Mouse (Mus musculus) CH12.LX (cell line): ENCODE results near the gene Medag. TPM values are rescaled to one million over a fixed set of nuclear protein-coding genes. Genes with fewer than 3 reads are reported as not detected.

ENCODE experiments used
- DNase-seq: peaks from one replicate; pipeline ENCODE4 v3.0.0-alpha.2; 2013; ENCODE audit errors: extremely low read depth
- H3K27ac ChIP-seq: 2 replicates; pipeline ENCODE4 v1.5.1; 2012; ENCODE audit warnings: low read depth, mild to moderate bottlenecking, control low read depth, moderate library complexity; ENCODE audit not compliant: insufficient read depth
- H3K27me3 ChIP-seq: replicated peaks from 2 replicates; pipeline ENCODE3; 2012; ENCODE audit warnings: inconsistent platforms
- H3K36me3 ChIP-seq, 2 experiments: replicated peaks in 1 of 2; 2 replicates each; pipeline versions ENCODE3 to v1.6.1; 2012; ENCODE audit warnings: inconsistent platforms in 1 of 2, low read length in 1 of 2, mild to moderate bottlenecking in 1 of 2, mixed read lengths in 1 of 2, moderate library complexity in 1 of 2; ENCODE audit not compliant: control insufficient read depth in 1 of 2, insufficient read depth in 1 of 2
- H3K4me1 ChIP-seq, 2 experiments: 2 replicates each; pipeline ENCODE4 v1.6.1; 2012; ENCODE audit warnings: inconsistent platforms in 1 of 2, moderate library complexity in 1 of 2; ENCODE audit not compliant: insufficient read depth in 2 of 2, control insufficient read depth in 1 of 2
- H3K4me2 ChIP-seq: 2 replicates; pipeline ENCODE4 v1.6.1; 2012; ENCODE audit warnings: low read depth, mild to moderate bottlenecking, control low read depth; ENCODE audit not compliant: poor library complexity, insufficient read depth, severe bottlenecking
- H3K4me3 ChIP-seq, 3 experiments: fragments of 150-350 bp in 1 of 3; sonication (generic) in 1 of 3; replicated peaks in 1 of 3; 2 replicates each; pipeline versions ENCODE3 to v1.5.1; 2011 to 2012; ENCODE audit warnings: low read depth in 2 of 3, low read length in 2 of 3, mild to moderate bottlenecking in 2 of 3, moderate library complexity in 2 of 3, control low read depth in 1 of 3, improper control_type of control experiment in 1 of 3, inconsistent platforms in 1 of 3, mixed read lengths in 1 of 3; ENCODE audit not compliant: poor library complexity in 1 of 3
- H3K79me2 ChIP-seq: replicated peaks from 2 replicates; pipeline ENCODE4 v1.6.1; 2012; ENCODE audit warnings: mild to moderate bottlenecking, moderate library complexity; ENCODE audit not compliant: control insufficient read depth, poor library complexity, insufficient read depth, severe bottlenecking; ENCODE audit errors: extremely low read depth
- H3K9ac ChIP-seq: 2 replicates; pipeline ENCODE4 v1.6.1; 2012; ENCODE audit warnings: low read depth, mild to moderate bottlenecking, control low read depth, moderate library complexity; ENCODE audit not compliant: insufficient read depth
- H3K9me3 ChIP-seq: replicated peaks from 2 replicates; pipeline ENCODE3; 2012; ENCODE audit warnings: low read length, inconsistent platforms, mixed read lengths
- CHD1 ChIP-seq: IDR thresholded peaks from 2 replicates; pipeline ENCODE4 v1.6.1; 2012; ENCODE audit warnings: low read depth, low read length, improper control_type of control experiment, inconsistent platforms
- CHD2 ChIP-seq: IDR thresholded peaks from 2 replicates; pipeline ENCODE4 v1.6.1; 2011; ENCODE audit warnings: low read length, improper control_type of control experiment
- CTCF ChIP-seq, 2 experiments: IDR thresholded peaks in 1 of 2; conservative IDR thresholded peaks in 1 of 2; 2 replicates each; pipeline ENCODE4 v1.5.1; 2011 to 2012; ENCODE audit warnings: low read depth in 2 of 2, low read length in 2 of 2, improper control_type of control experiment in 1 of 2, inconsistent platforms in 1 of 2, mild to moderate bottlenecking in 1 of 2, moderate library complexity in 1 of 2
- E2F4 ChIP-seq: IDR thresholded peaks from 2 replicates; pipeline ENCODE4 v1.6.1; 2011; ENCODE audit warnings: low read depth, low read length, improper control_type of control experiment; ENCODE audit not compliant: insufficient replicate concordance
- ELF1 ChIP-seq: IDR thresholded peaks from 2 replicates; pipeline ENCODE4 v1.6.1; 2014; ENCODE audit warnings: low read depth, mild to moderate bottlenecking, inconsistent platforms, low read length, improper control_type of control experiment
- EP300 ChIP-seq: IDR thresholded peaks from 2 replicates; pipeline ENCODE4 v1.6.1; 2011; ENCODE audit warnings: low read length, improper control_type of control experiment
- GABPA ChIP-seq: IDR thresholded peaks from 2 replicates; pipeline ENCODE4 v1.6.1; 2012; ENCODE audit warnings: low read depth, low read length, improper control_type of control experiment, inconsistent platforms; ENCODE audit not compliant: insufficient replicate concordance
- HCFC1 ChIP-seq: IDR thresholded peaks from 2 replicates; pipeline ENCODE4 v1.6.1; 2012; ENCODE audit warnings: low read depth, mild to moderate bottlenecking, inconsistent platforms, low read length, improper control_type of control experiment
- IRF4 ChIP-seq: IDR thresholded peaks from 2 replicates; pipeline ENCODE4 v1.6.1; 2014; ENCODE audit warnings: low read depth, mild to moderate bottlenecking, inconsistent platforms, low read length, improper control_type of control experiment
- JUND ChIP-seq: conservative IDR thresholded peaks from 2 replicates; pipeline ENCODE4 v1.6.1; 2011; ENCODE audit warnings: low read depth, low read length, improper control_type of control experiment
- KAT2A ChIP-seq: IDR thresholded peaks from 2 replicates; pipeline ENCODE4 v1.6.1; 2012; ENCODE audit warnings: low read length, improper control_type of control experiment, inconsistent platforms; ENCODE audit not compliant: insufficient replicate concordance
- MAFK ChIP-seq: IDR thresholded peaks from 2 replicates; pipeline ENCODE4 v1.6.1; 2011; ENCODE audit warnings: low read length, improper control_type of control experiment; ENCODE audit not compliant: insufficient replicate concordance
- MAX ChIP-seq: IDR thresholded peaks from 2 replicates; pipeline ENCODE4 v1.6.1; 2011; ENCODE audit warnings: low read length, improper control_type of control experiment
- MYC ChIP-seq: IDR thresholded peaks from 2 replicates; pipeline ENCODE4 v1.6.1; 2011; ENCODE audit warnings: low read depth, mild to moderate bottlenecking, improper control_type of control experiment, low read length
- NELFE ChIP-seq: IDR thresholded peaks from 2 replicates; pipeline ENCODE4 v1.6.1; 2011; ENCODE audit warnings: low read depth, low read length, improper control_type of control experiment
- NRF1 ChIP-seq: IDR thresholded peaks from 2 replicates; pipeline ENCODE4 v1.6.1; 2014; ENCODE audit warnings: low read depth, mild to moderate bottlenecking, inconsistent platforms, low read length, improper control_type of control experiment, moderate library complexity
- POLR2AphosphoS2 ChIP-seq: IDR thresholded peaks from 2 replicates; pipeline ENCODE4 v1.6.1; 2011; ENCODE audit warnings: low read depth, low read length, improper control_type of control experiment
- SMC3 ChIP-seq: IDR thresholded peaks from 2 replicates; pipeline ENCODE4 v1.6.1; 2011; ENCODE audit warnings: low read depth, low read length, improper control_type of control experiment
- TCF12 ChIP-seq: IDR thresholded peaks from 2 replicates; pipeline ENCODE4 v1.6.1; 2014; ENCODE audit warnings: low read depth, mild to moderate bottlenecking, inconsistent platforms, low read length, improper control_type of control experiment
- UBTF ChIP-seq: IDR thresholded peaks from 2 replicates; pipeline ENCODE4 v1.6.1; 2012; ENCODE audit warnings: low read depth, mild to moderate bottlenecking, inconsistent platforms, low read length, improper control_type of control experiment, moderate library complexity
- ZC3H11A ChIP-seq: IDR thresholded peaks from 2 replicates; pipeline ENCODE4 v1.6.1; 2012; ENCODE audit warnings: low read depth, mild to moderate bottlenecking, inconsistent platforms, low read length, improper control_type of control experiment
- ZNF384 ChIP-seq: IDR thresholded peaks from 2 replicates; pipeline ENCODE4 v1.6.1; 2012; ENCODE audit warnings: low read depth, low read length, improper control_type of control experiment, inconsistent platforms
- dilution Hi-C: fragments of 300-500 bp; cut with MboI; formaldehyde crosslinking; loops from 2 replicates; pipeline ENCODE4 v1.14.3; 2020; ENCODE audit warnings: low sequenced_read_pairs; ENCODE audit not compliant: extremely low pct_unique_long_range_greater_than_20kb, extremely low pct_ligation_motif_present
- in situ Hi-C: fragments of 300-500 bp; cut with MboI; formaldehyde crosslinking; loops from 3 replicates; pipeline ENCODE4 v1.14.3; 2019; ENCODE audit warnings: low sequenced_read_pairs, low pct_ligation_motif_present, low pct_unique_long_range_greater_than_20kb, mixed read lengths
- polyA plus RNA-seq: library from polyadenylated mRNA; unstranded; fragments of >175 nt; gene quantifications from 2 replicates; pipeline ENCODE4 v1.2.1, GENCODE M21; 2012; ENCODE audit warnings: low read depth; ENCODE audit not compliant: insufficient read length
- total RNA-seq, 2 experiments: library from RNA; depleted of rRNA; stranded (reverse); fragments of 300-350 nt in 1 of 2; fragments of >200 nt in 1 of 2; gene quantifications; 2 replicates each; pipeline ENCODE4 v1.2.3; 2012 to 2014

Medag gene
- total and polyA plus RNA-seq, 3 experiments, result not detected

DNA sequence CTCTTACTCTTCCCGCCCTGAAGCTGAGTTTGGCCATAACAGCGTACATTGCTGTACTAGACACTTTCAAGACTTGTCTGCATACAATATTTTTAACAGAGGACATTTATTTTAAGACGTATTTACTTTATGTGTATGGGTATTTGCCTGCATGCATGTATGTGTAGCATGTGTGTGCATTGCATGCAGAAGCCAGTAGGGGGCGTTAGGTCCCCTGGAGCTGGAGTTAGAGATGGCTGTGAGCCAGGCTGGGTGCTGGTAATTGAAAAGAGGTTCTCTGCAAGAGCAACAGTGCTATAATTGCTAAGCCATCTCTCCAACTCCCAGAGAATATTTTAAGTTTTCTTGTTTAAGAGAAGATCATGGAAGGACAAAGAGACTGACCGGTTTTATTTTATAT is 6.8 kb upstream of the Medag start:
- Histone ChIP-seq H3K27me3 (no peaks in the 10 kb centered on the region), H3K4me2 (no peak overlapping the region), H3K27ac (no peak overlapping the region), H3K9ac (no peak overlapping the region), H3K9me3 (peaks cover 38% of the 10 kb centered on the region), H3K4me3 (no peak overlapping the region), H3K79me2 (no peaks in the 10 kb centered on the region; the same call in 1 of the 2 replicates), H3K36me3 (no peaks in the 10 kb centered on the region), H3K4me1 (peaks cover 0 to 3% of the 10 kb centered on the region in 2 experiments; a peak in 2 of 4 replicates)
- dilution Hi-C loops, result no loop called here
- TF ChIP-seq CHD2, result no peak
- no peak for TF ChIP-seq E2F4
- TF ChIP-seq KAT2A, result no peak
- TF ChIP-seq UBTF, result no peak
- TF ChIP-seq NELFE, result no peak
- TF ChIP-seq ZC3H11A, result no peak
- TF ChIP-seq CTCF (conservative IDR thresholded peaks at IDR 0.05 in 1 of 2, IDR thresholded peaks at IDR 0.05 in 1 of 2; ENCODE audit: low read depth in 2 of 2, low read length in 2 of 2), result no peak
- TF ChIP-seq TCF12, result no peak
- TF ChIP-seq NRF1, result no peak
- TF ChIP-seq CHD1, result no peak
- TF ChIP-seq GABPA, result no peak
- no peak for TF ChIP-seq POLR2AphosphoS2
- TF ChIP-seq SMC3, result no peak
- TF ChIP-seq MAX, result no peak
- TF ChIP-seq MAFK, result no peak
- TF ChIP-seq ZNF384, result no peak
- TF ChIP-seq MYC, result no peak
- no peak for TF ChIP-seq HCFC1
- no peak for TF ChIP-seq IRF4
- TF ChIP-seq EP300, result no peak
- no peak for DNase-seq
- in situ Hi-C loops, result no loop called here

GRCm38 (mm10) chr5:149406791-149407276 is 4.7 kb upstream of the Medag start:
- dilution Hi-C loops, result no loop called here
- H3K27ac ChIP-seq, result no peak overlapping the region
- peaks cover 3% of the 10 kb centered on the region for H3K27me3 ChIP-seq
- no peak overlapping the region for H3K9ac ChIP-seq
- H3K4me2 ChIP-seq, result no peak overlapping the region
- H3K9me3 ChIP-seq, result peaks cover 30% of the 10 kb centered on the region
- in situ Hi-C loops, result no loop called here
- no peak overlapping the region for H3K4me3 ChIP-seq
- H3K4me1 ChIP-seq, result no peaks in the 10 kb centered on the region
- DNase-seq, result no peak
- TF ChIP-seq MAFK (no peak), CTCF (conservative IDR thresholded peaks at IDR 0.05 in 1 of 2, IDR thresholded peaks at IDR 0.05 in 1 of 2; ENCODE audit: low read depth in 2 of 2, low read length in 2 of 2) (no peak), KAT2A (no peak), NRF1 (no peak), ELF1 (no peak), EP300 (no peak), CHD2 (no peak), JUND (no peak), CHD1 (no peak)
- no peaks in the 10 kb centered on the region for H3K36me3 ChIP-seq
- H3K79me2 ChIP-seq, result no peaks in the 10 kb centered on the region; the same call in 1 of the 2 replicates
